Mouse (Mus musculus): ENCODE results near the gene Olfr881. TPM values are rescaled to one million over a fixed set of nuclear protein-coding genes. Genes with fewer than 3 reads are reported as not detected.

The Olfr881 gene
- not detected for total RNA-seq (2021)
- long read RNA-seq, result 0 reads

- no peak for DNase-seq (ENCODE audit: low spot score in 2 of 2)
These were observed at the start of gene Olfr881 for GRCm38 (mm10) chr9:37991525-37991924. Olfr881 (plus strand) TSS chr9:37991825.

GRCm38 (mm10) chr9:37998581-37999204 is 7.1 kb downstream of the Olfr881 start:
- DNase-seq (ENCODE audit: low spot score in 2 of 2), result no peak

- DNase-seq (ENCODE audit: low spot score in 2 of 2), result no peak
These were observed 8.4 kb downstream of the Olfr881 start for GRCm38 (mm10) chr9:38000021-38000420.

- DNase-seq (ENCODE audit: low spot score in 2 of 2), result no peak
These were observed 33.9 kb downstream of the Olfr881 start, which contains the start of gene Olfr883 for GRCm38 (mm10) chr9:38025508-38025907. Olfr883 (plus strand) TSS chr9:38025808.

Other genes starting within 250 kb of the Olfr881 start
- not detected for gene Olfr874, start 246.7 kb upstream of the Olfr881 start, total RNA-seq (2021)
- gene Olfr875, start 220.0 kb upstream of the Olfr881 start, total RNA-seq (2021), result not detected
- gene Olfr876, start 188.8 kb upstream of the Olfr881 start, total RNA-seq (2021), result not detected
- gene Olfr877, start 137.6 kb upstream of the Olfr881 start, total RNA-seq (2021), result not detected
- not detected for gene Olfr145, start 95.1 kb upstream of the Olfr881 start, total RNA-seq (2021)
- gene Olfr878, start 74.0 kb upstream of the Olfr881 start, total RNA-seq (2021), result not detected
- gene Olfr883, start 34.0 kb downstream of the Olfr881 start, total RNA-seq (2021), result not detected
- gene Olfr884, start 54.7 kb downstream of the Olfr881 start, total RNA-seq (2021), result not detected
- gene Olfr885, start 69.5 kb downstream of the Olfr881 start, total RNA-seq (2021), result not detected
- gene Olfr887, start 92.2 kb downstream of the Olfr881 start, total RNA-seq (2021), result not detected
- gene Olfr888, start 116.3 kb downstream of the Olfr881 start, total RNA-seq (2021), result not detected
- not detected for gene Olfr889, start 123.4 kb downstream of the Olfr881 start, total RNA-seq (2021)
- gene Olfr890, start 150.7 kb downstream of the Olfr881 start, total RNA-seq (2021), result not detected
- gene Olfr891, start 189.0 kb downstream of the Olfr881 start, total RNA-seq (2021), result not detected
- gene Olfr893, start 216.5 kb downstream of the Olfr881 start, total RNA-seq (2021), result not detected
- not detected for gene Olfr894, start 226.2 kb downstream of the Olfr881 start, total RNA-seq (2021)

Data from layer of hippocampus, adult 18-20 months (tissue).